Mouse (Mus musculus) urinary bladder, postnatal 14 days (tissue): Measurements from ENCODE around the gene Ccdc85b.

Experiments used
- DNase-seq: peaks from one replicate; pipeline ENCODE4 v3.0.0; 2021; ENCODE audit warnings: low spot score

The Ccdc85b gene

GRCm38 (mm10) chr19:5481398-5481797, 23.7 kb upstream of the Ccdc85b start:
- DNase-seq = no peak

DNA sequence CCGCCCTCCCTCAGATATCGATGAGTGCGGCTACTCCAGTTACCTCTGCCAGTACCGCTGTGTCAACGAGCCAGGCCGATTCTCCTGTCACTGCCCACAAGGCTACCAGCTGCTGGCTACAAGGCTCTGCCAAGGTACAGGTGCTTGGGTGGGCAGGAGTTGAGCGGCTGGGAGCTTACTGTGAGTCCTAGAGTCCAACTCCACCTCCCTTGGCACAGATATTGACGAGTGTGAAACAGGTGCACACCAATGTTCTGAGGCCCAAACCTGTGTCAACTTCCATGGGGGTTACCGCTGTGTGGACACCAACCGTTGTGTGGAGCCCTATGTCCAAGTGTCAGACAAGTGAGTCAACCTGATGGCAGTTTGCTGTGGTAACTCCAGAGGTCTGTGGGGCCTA, 22.3 kb upstream of the Ccdc85b start:
- no peak for DNase-seq

DNA sequence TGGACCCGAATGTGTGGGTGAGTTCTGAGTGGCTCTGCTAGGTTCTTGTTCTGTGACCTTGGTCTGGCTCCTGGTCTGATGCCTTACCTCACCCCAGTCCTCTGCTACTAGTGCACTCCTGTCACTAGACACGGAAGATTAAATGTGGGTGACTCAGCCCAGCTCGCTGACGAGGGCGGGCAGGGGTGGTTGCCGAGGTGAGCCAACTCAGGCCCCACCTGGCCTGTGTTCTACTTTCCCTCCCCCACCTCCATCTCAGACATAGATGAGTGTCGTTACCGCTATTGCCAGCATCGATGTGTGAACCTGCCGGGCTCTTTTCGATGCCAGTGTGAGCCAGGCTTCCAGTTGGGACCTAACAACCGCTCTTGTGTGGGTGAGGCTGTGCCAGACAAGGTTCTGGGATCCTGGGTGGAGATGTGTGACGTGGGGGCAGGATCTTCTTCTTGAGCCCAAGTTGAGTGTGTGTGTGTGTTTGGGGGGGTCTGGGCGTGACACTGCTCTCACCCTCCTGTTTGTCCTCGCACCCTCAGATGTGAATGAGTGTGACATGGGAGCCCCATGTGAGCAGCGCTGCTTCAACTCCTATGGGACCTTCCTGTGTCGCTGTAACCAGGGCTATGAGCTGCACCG, 20.1 kb upstream of the Ccdc85b start:
- DNase-seq = no peak

GRCm38 (mm10) chr19:5477004-5477667, 19.4 kb upstream of the Ccdc85b start:
- no peak for DNase-seq

DNA sequence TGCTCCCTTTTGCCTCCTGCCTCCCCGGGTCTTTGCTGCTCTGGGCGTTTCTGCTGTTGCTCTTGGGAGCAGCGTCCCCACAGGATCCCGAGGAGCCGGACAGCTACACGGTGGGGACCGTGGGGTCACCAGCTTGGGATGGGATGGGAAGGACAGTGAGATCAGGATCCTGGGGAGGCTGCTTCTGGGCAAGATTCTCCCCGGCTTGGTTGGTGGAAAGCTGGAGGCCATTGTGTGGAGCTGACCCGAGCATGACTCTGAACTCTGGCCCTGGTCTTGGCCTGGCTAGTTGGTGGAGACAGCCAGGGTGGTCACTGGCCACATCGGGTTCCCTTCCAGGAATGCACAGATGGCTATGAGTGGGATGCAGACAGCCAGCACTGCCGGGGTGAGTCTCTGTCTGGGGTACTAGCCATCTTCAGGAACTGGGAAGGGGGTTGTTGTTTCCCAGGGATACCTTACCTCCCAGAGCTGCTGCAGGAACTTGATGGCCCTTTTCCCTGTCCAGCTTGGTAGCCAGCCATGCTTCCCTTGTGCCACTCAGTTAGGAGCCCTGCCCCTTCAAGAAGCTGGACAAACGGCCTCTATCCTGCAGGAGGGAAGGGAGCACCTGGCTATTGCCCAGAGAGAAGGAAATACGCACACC, 17.5 kb upstream of the Ccdc85b start:
- DNase-seq = no peak

- DNase-seq = peak; percentile 49
Observed at GRCm38 (mm10) chr19:5474281-5475068, 16.8 kb upstream of the Ccdc85b start.

- peak; percentile 89 for DNase-seq
Observed at GRCm38 (mm10) chr19:5473720-5474119, 16.0 kb upstream of the Ccdc85b start, which contains the start of gene Efemp2. TSS of gene Efemp2 (plus strand) at chr19:5473954.

GRCm38 (mm10) chr19:5472857-5473256, 15.2 kb upstream of the Ccdc85b start:
- DNase-seq = no peak

DNA sequence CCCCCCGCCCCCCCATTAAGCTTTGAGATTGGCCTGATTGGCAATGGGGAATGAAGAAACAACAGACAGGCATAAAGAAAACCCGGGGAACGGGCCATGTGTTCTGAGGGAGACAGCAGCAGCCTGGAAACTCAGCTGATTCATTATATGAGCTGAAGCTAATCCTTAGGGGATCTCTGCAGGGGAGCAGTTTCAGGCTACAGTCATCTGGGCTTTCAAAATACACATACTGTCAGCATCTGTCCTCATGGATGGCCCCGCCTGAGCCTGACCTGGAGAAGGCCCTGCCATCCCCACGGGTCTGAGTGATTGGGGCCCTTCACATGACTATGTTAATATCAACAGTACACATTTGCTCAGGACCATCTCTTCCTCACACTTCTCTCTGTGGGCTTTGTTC, 14.2 kb upstream of the Ccdc85b start:
- no peak for DNase-seq

DNA sequence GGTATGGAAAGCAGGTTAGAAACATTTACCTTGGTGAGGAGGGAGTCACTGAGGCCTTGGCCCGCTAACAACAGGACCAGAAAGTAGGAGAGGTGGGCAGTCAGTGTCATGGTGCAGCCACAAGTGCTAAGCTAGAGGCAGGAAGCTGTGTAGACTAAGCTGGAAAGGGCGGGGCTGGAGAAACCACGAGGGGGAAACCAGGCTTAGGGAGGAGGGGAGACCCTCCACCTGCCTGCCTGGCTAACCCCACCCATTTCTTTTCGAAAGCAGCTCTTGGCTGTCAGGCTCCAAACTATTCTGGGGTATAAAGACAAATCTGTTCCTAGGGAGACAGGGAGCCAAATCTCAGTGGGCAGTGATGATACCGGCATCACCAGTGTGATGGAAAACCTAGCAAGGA, 10.7 kb upstream of the Ccdc85b start, which contains the start of gene Ctsw:
TSS of gene Ctsw (minus strand) at position 134 of the 400 bp plus-strand sequence.
- no peak for DNase-seq

DNA sequence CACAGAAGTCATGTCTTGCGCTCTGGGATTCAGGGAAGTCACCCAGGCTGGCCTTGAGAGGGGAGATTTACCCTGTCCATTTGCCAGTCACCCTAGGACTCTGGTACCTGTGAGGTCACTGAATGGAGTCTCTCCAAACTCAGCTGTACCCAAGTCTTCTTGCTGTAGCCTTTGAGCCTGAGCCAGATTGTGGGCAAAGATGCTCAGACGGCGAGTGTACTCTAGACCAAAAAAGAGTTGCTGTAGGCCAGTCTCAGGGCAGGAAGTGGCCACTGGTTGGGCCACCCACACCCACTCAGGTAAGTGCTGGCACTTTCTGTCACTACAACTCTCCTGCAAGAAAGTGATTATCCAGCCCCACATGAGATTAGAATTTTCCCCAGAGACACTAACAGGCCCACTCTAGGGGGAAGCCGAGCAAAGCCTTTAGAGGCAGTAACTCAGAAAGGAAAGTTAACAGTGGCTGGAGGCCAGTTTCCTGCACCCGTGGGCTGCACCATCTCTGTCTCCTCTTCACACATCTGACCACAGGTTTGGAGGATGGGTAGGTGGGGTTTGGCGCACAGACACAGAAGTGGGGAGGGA, 9.3 kb upstream of the Ccdc85b start:
- DNase-seq = no peak

GRCm38 (mm10) chr19:5465037-5465436, 7.3 kb upstream of the Ccdc85b start:
- no peak for DNase-seq

- peak; percentile 42 for DNase-seq
Observed at GRCm38 (mm10) chr19:5463791-5464562, 6.3 kb upstream of the Ccdc85b start.

GRCm38 (mm10) chr19:5463212-5463611, 5.5 kb upstream of the Ccdc85b start:
- DNase-seq = no peak

DNA sequence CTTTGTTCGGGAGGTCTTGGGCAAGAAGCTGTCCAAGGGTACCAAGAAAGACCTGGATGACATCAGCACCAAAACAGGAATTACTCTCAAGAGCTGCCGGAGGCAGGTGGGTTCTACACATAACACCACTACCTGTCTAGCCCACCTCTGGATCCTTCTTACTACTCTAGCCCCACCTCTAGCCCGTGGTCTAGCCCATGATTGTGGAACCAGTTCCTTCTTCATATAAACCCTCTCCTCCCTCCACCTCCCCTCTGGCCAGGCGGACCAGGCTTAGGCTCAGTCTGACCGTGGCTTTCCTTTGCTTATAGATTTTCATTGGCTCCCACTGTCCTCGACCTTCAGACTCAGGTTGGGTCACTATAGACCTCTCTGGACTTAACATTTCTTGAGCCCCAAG, 3.7 kb upstream of the Ccdc85b start:
- no peak for DNase-seq

DNA sequence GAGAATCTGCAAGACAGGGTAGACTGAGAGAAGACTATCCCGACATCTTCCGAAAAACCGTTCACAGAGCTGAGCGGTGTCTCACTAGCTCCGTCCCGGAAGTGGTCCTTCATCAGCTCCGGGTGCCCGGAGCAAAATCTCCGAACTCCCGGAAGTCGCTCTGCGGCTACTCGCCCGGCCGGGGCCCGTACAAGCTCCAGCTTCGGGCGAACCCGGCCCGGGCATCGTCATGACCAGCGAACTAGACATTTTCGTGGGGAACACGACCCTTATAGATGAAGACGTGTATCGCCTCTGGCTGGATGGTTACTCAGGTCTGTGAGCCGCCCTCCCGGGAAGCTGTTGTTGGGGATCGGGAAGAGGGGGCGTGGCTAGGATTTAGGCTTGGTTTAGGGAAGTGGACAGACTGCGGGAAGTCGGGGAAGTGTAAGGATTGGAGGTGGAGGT, 2.8 kb upstream of the Ccdc85b start, which contains the start of gene Fibp:
TSS of gene Fibp (plus strand) at position 151 of the 447 bp plus-strand sequence.
- DNase-seq = peak; percentile 91

- no peak for DNase-seq
Observed at GRCm38 (mm10) chr19:5459896-5460295, 2.2 kb upstream of the Ccdc85b start.

DNA sequence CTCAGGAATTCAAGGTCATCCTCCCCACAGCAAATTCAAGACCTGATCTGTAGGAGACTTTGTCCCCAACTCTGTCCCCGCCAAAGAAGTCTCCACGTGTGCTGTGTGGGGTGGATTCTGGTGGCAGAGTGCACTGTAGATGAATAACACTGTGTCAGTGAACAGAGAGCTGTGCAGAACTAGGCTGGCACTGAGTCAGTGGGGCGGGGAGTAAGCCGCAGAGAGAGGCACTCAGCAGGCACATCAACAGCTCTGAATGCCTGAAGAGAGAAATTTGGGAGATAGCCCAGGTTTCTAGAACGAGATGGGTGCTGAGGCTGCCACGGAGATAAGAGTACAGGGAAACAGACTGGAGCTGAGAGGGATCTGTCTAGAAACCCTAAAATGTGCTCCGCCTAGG, 1.3 kb upstream of the Ccdc85b start:
- DNase-seq = no peak

GRCm38 (mm10) chr19:5456922-5457745, 560 bp downstream of the Ccdc85b start:
- DNase-seq = peak; percentile 95

GRCm38 (mm10) chr19:5456241-5456921, 1.3 kb downstream of the Ccdc85b start:
- DNase-seq = no peak
